Mouse (Mus musculus) embryonic facial prominence, embryonic 12.5 days (tissue): ENCODE data around the gene Csmd2. TPM values are rescaled to one million over a fixed set of nuclear protein-coding genes. Genes with fewer than 3 reads are reported as not detected.

ENCODE experiments used
- ATAC-seq: fragments of 200-750 bp; cut with Nextera tagmentation; 2 replicates; pipeline ENCODE4 v1.8.0; 2017; ENCODE audit not compliant: insufficient number of reproducible peaks, insufficient read depth, low FRiP score, low TSS enrichment
- H3K27ac ChIP-seq: fragments of 300-500 bp; sonication (generic); 2 replicates; pipeline ENCODE4 v1.5.1; 2016; ENCODE audit warnings: mild to moderate bottlenecking
- H3K27me3 ChIP-seq: fragments of 300-500 bp; sonication (generic); 2 replicates; pipeline ENCODE4 v1.6.1; 2016; ENCODE audit warnings: mild to moderate bottlenecking, moderate library complexity
- H3K36me3 ChIP-seq: fragments of 300-500 bp; sonication (generic); 2 replicates; pipeline ENCODE4 v1.6.1; 2016; ENCODE audit warnings: mild to moderate bottlenecking
- H3K4me1 ChIP-seq: fragments of 300-500 bp; sonication (generic); 2 replicates; pipeline ENCODE4 v1.6.1; 2016
- H3K4me2 ChIP-seq: fragments of 300-500 bp; sonication (generic); replicated peaks from 2 replicates; pipeline ENCODE4 v1.6.1; 2016; ENCODE audit warnings: mild to moderate bottlenecking, moderate library complexity
- H3K4me3 ChIP-seq: fragments of 300-500 bp; sonication (generic); 2 replicates; pipeline ENCODE4 v1.5.1; 2016; ENCODE audit warnings: mild to moderate bottlenecking
- H3K9ac ChIP-seq: fragments of 300-500 bp; sonication (generic); 2 replicates; pipeline ENCODE4 v1.6.1; 2016; ENCODE audit warnings: mild to moderate bottlenecking, moderate library complexity
- H3K9me3 ChIP-seq: fragments of 300-500 bp; sonication (generic); 2 replicates; pipeline ENCODE4 v1.6.1; 2016; ENCODE audit warnings: mild to moderate bottlenecking, moderate library complexity
- WGBS: fragments of 180-500 bp; shearing (Covaris S2); methylation state at CpG from one replicate; pipeline ENCODE4 v1.1.7; 2016; 5-methylcytosine and 5-hydroxymethylcytosine counted together
- polyA plus RNA-seq: library from polyadenylated mRNA; unstranded; fragments of >200 nt; fragmentation: Nextera tagmentation; extraction: Ambion mirVana; gene quantifications from 2 replicates; pipeline ENCODE4 v1.2.1, GENCODE M21; 2016

Csmd2 gene
- polyA plus RNA-seq, 1 experiment from 2014 or later, result 0.54 TPM

DNA sequence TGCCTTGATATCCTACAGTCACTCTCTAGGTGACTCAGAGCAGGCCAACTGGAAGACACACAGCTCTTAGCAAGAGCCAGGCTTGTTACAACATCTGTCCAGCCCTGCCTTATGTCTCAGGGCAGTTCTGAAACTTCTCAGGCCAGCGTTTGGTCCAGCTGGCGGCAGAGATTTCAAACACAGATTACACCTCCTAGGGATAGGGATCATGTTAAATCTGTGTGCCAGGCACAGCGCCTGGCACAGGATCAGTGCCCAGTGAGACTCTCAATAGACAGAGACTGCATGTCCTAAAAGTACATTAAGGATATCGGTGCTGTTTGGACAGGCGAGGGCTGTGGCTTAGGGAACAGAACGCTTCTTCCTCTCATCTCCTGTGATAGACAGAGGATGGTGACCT, 385.5 kb downstream of the Csmd2 start:
- no peak overlapping the region for H3K4me2 ChIP-seq
- H3K4me3 ChIP-seq, result no peak overlapping the region
- no peaks in the 10 kb centered on the region for H3K4me1 ChIP-seq
- H3K9ac ChIP-seq, result no peak overlapping the region
- no peaks in the 10 kb centered on the region for H3K36me3 ChIP-seq
- H3K9me3 ChIP-seq, result no peaks in the 10 kb centered on the region
- H3K27ac ChIP-seq, result no peak overlapping the region
- no peaks in the 10 kb centered on the region for H3K27me3 ChIP-seq
- WGBS, result 84% methylated on average over 6 of the region's 6 CpGs
- no peak for ATAC-seq

DNA sequence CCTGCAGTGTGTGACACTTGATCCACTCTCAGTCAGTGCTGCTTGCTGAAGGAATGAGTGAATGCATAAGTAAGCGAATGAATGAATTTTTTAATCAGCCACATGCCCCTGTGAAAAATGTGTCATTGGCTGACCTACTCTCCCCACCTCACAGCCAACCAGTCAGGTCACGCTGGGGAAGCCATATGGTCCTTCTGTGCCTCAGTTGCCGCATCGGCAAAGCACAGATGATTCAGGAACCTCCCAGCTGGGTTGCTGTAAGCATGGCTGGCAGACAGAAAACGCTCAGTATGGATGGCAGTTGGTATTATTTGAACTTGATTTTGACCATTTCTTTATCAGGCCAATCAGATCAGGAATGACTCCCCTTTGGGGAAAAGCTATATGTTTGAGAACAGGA, 386.4 kb downstream of the Csmd2 start:
- Histone ChIP-seq H3K27ac (no peak overlapping the region), H3K9ac (no peak overlapping the region), H3K4me1 (no peaks in the 10 kb centered on the region), H3K27me3 (no peaks in the 10 kb centered on the region), H3K36me3 (no peaks in the 10 kb centered on the region), H3K4me3 (no peak overlapping the region), H3K9me3 (no peaks in the 10 kb centered on the region), H3K4me2 (no peak overlapping the region)
- WGBS, result 84% methylated on average over 5 of the region's 5 CpGs
- ATAC-seq, result no peak

DNA sequence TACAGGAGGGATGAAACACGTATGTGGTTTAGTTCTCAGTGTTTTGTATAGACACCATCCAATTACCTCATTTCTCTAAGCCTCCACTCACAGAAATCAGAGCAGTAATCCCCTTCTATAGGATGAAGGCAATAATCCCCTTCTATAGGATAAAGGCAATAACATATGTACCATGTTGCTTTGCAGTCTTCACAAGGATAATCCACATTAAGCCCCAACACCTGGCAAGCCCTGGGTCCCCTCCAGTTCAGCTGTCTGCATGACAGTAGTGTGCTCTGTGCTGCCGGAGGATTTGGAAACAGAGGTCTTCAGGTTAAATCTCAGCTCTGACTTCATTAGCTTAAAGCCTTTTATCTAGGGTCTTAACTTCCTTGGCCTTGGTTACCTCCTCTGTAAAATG, 391.3 kb downstream of the Csmd2 start:
- Histone ChIP-seq H3K4me2 (no peak overlapping the region), H3K4me3 (no peak overlapping the region), H3K4me1 (no peaks in the 10 kb centered on the region), H3K9me3 (no peaks in the 10 kb centered on the region), H3K9ac (no peak overlapping the region), H3K27me3 (no peaks in the 10 kb centered on the region), H3K36me3 (no peaks in the 10 kb centered on the region), H3K27ac (no peak overlapping the region)
- no peak for ATAC-seq
- WGBS, result 71% methylated on average over 2 of the region's 2 CpGs

DNA sequence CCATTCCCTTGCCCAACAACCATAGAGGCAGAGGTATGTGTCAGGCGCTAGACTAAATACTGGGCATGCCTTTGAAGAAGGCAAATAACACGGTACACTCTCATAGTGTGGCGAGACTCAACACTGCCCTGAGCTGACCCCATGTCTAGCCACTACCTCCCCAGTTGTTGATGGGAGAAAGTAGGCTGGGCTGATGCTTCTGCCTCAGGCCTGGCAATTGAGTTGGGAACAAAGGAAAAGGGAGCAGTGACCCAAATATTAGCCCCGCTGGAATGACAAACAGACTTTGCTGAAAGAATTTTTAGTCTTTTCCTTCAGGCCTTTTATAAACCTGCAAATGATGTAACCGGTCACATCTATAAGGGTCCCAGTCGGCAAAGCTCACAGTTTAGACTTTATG, 393.7 kb downstream of the Csmd2 start:
- no peak for ATAC-seq
- 82% methylated on average over 6 of the region's 6 CpGs for WGBS
- no peaks in the 10 kb centered on the region for H3K9me3 ChIP-seq

DNA sequence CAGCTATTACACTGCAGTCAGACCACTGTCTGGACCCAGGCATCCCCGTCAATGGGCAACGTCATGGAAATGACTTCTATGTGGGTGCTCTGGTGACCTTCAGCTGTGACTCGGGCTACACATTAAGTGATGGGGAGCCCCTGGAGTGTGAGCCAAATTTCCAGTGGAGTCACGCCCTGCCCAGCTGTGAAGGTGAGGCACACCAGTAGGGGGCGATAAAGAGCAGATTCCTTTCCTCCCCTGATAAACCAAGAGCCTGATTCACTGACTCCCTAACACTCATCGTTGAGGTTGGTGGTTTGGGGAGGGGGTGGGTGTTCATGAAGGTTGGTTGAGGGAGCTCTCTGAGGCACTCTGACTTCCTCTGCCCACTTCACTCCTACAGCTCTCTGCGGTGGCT, 396.1 kb downstream of the Csmd2 start:
- ATAC-seq, result 0 out of 2 replicates have a peak, but pooled peaks have one; percentile 45
- no peaks in the 10 kb centered on the region for H3K27me3 ChIP-seq
- H3K36me3 ChIP-seq, result no peaks in the 10 kb centered on the region
- no peak overlapping the region for H3K27ac ChIP-seq
- 87% methylated on average over 7 of the region's 7 CpGs for WGBS
- no peak overlapping the region for H3K4me3 ChIP-seq
- H3K4me2 ChIP-seq, result no peak overlapping the region
- no peak overlapping the region for H3K9ac ChIP-seq
- H3K4me1 ChIP-seq, result no peaks in the 10 kb centered on the region
- no peaks in the 10 kb centered on the region for H3K9me3 ChIP-seq

More for the DNA sequence above, 393.7 kb downstream of the Csmd2 start:
- Histone ChIP-seq H3K4me3 (no peak overlapping the region), H3K36me3 (no peaks in the 10 kb centered on the region), H3K27ac (no peak overlapping the region), H3K4me1 (no peaks in the 10 kb centered on the region), H3K27me3 (no peaks in the 10 kb centered on the region), H3K4me2 (no peak overlapping the region), H3K9ac (no peak overlapping the region)

DNA sequence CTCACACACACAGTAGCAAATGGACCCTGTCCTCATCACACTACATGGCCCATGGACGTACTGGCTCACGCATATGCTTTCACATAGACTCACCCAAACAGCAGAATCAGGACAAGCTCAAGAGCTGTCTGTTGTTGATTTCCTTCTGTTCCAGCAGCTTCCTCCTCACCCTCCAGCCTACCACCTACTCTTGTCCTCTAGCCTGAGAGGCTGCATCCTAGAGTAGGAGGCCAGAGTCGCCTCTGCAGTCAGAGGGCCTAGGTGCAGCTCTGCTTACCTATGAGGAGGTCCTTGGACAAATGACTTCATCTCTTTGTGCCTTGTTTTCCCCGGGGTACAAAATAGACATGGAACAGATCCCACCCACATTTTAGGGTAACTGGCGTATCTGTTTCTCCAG, 403.8 kb downstream of the Csmd2 start:
- no peak overlapping the region for H3K9ac ChIP-seq
- H3K27me3 ChIP-seq, result peaks cover 4% of the 10 kb centered on the region; the same call in 1 of the 2 replicates
- 84% methylated on average over 5 of the region's 5 CpGs for WGBS
- H3K4me3 ChIP-seq, result no peak overlapping the region
- no peaks in the 10 kb centered on the region for H3K36me3 ChIP-seq
- ATAC-seq, result no peak
- H3K27ac ChIP-seq, result no peak overlapping the region
- H3K4me1 ChIP-seq, result 0 out of 2 replicates have a peak, but pooled peaks cover 4% of the 10 kb centered on the region
- H3K9me3 ChIP-seq, result no peaks in the 10 kb centered on the region
- H3K4me2 ChIP-seq, result no peak overlapping the region

DNA sequence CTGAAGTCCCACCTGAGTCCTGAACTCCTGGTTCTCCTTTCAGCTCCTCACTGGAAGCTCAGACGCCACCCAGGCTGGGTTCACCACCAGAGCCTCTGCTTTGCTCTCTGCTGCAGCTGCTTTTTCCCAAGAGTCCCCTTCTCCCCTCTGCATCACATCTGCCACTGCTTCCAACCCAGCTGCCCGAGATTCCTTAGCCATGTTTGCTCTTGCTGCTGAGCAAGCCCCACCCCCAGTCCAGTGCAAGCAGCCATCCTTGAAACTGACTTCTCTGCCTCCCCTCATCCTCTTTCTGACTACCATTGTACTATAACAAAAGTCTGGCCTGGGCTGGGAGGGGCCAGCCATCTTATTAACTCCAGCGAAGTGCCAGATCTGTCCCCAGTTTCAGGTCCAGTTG, 404.6 kb downstream of the Csmd2 start:
- Histone ChIP-seq H3K27ac (no peak overlapping the region), H3K4me2 (no peak overlapping the region), H3K27me3 (peaks cover 4% of the 10 kb centered on the region; the same call in 1 of the 2 replicates), H3K9me3 (no peaks in the 10 kb centered on the region), H3K4me3 (no peak overlapping the region), H3K36me3 (no peaks in the 10 kb centered on the region), H3K9ac (no peak overlapping the region), H3K4me1 (peaks cover 8% of the 10 kb centered on the region; the same call in 1 of the 2 replicates)
- 41% methylated on average over 3 of the region's 3 CpGs for WGBS
- ATAC-seq, result no peak

DNA sequence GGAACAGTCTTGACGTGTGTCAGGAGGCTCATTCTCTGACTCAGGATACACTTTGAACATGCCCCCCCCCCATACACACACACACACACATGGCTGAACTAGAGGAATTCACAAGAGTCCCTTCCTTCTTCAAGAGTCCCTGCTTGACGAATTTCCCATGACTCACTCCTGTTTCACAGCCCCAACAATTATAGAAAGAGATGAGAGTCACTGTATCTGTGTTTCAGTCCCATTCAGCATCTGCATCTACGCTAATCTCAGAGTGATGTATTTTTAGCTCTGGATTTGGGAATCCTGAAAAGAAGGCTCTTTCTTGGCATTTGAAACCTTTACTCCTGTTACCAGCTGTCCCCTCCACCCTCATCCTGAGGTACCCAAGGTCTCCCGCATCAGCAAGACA, 406.2 kb downstream of the Csmd2 start:
- ATAC-seq, result no peak
- no peaks in the 10 kb centered on the region for H3K9me3 ChIP-seq
- no peak overlapping the region for H3K4me2 ChIP-seq
- no peaks in the 10 kb centered on the region for H3K36me3 ChIP-seq
- H3K27me3 ChIP-seq, result peaks cover 6% of the 10 kb centered on the region; the same call in 1 of the 2 replicates
- peaks cover 12% of the 10 kb centered on the region; the same call in 1 of the 2 replicates for H3K4me1 ChIP-seq
- no peak overlapping the region for H3K4me3 ChIP-seq
- no peak overlapping the region for H3K27ac ChIP-seq
- 82% methylated on average over 4 of the region's 4 CpGs for WGBS
- H3K9ac ChIP-seq, result no peak overlapping the region

DNA sequence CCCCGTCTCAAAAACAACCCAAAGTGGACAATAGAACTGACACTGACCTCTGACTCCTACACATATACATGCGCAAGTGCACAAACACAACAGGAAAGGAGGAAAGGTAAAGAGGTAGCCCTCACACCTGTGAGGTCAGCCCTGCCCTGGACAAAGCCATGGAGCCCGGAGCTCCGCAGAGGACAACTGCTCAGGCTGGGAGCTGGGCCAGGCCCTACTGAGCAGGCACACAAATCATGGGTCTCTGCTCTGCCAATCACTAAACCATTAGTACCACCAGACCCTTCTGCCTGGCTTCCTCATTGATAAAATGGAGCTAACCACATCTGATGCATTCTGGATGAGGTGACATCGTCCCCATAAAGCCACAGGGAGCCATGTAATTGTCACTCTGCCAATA, 409.0 kb downstream of the Csmd2 start:
- no peak for ATAC-seq
- no peak overlapping the region for H3K4me2 ChIP-seq
- no peak overlapping the region for H3K4me3 ChIP-seq
- H3K27me3 ChIP-seq, result 0 out of 2 replicates have a peak, but pooled peaks cover 6% of the 10 kb centered on the region
- no peaks in the 10 kb centered on the region for H3K9me3 ChIP-seq
- no peaks in the 10 kb centered on the region for H3K36me3 ChIP-seq
- no peak overlapping the region for H3K9ac ChIP-seq
- WGBS, result 87% methylated on average over 5 of the region's 5 CpGs
- H3K4me1 ChIP-seq, result peaks cover 15% of the 10 kb centered on the region; the same call in 1 of the 2 replicates
- H3K27ac ChIP-seq, result no peak overlapping the region

DNA sequence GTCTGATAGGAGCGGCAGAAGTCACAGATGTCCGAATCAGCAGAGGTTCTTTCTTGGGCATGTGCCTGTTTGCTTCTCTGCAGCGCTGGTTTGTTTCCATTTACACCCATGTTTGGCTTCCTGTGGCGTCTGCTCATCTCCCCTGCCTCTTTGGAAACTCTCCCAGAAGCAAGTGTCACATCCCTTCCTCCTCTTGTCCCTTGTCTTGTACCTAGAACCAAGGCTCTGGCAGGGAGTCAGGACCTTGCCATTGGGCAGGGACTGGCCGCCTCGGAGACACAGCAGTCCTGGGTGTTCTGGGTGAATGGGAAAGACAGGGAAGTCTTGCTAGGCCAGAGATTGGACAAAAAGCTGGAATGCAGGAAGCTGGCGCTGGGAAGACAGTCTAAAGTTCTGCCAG, 410.1 kb downstream of the Csmd2 start:
- Histone ChIP-seq H3K27me3 (0 out of 2 replicates have a peak, but pooled peaks cover 6% of the 10 kb centered on the region), H3K27ac (no peak overlapping the region), H3K4me1 (peaks cover 12% of the 10 kb centered on the region; the same call in 1 of the 2 replicates), H3K4me3 (no peak overlapping the region), H3K36me3 (no peaks in the 10 kb centered on the region), H3K9ac (no peak overlapping the region), H3K9me3 (no peaks in the 10 kb centered on the region), H3K4me2 (no peak overlapping the region)
- 63% methylated on average over 7 of the region's 7 CpGs for WGBS
- no peak for ATAC-seq

DNA sequence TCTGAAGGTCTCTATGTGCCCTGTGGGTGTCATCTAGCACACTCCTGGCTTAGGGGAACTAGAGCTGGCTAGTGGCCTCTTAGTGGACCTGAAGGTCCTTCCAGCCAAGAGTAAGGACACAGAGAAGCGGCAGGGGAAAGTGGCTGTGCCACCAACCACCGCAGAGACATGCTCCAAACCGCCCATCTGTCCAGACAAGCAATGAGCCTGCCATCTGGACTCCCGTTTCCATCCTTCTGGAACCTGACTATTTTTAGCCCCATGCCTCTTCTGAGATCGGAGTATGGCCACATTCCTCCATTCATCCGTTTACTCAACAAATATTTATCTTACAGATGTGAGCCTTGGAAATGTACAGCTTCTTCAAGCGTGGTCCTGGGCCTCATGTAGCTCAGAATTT, 411.3 kb downstream of the Csmd2 start:
- Histone ChIP-seq H3K4me2 (no peak overlapping the region), H3K27ac (no peak overlapping the region), H3K4me3 (no peak overlapping the region), H3K36me3 (no peaks in the 10 kb centered on the region), H3K9me3 (no peaks in the 10 kb centered on the region), H3K27me3 (0 out of 2 replicates have a peak, but pooled peaks cover 6% of the 10 kb centered on the region), H3K4me1 (peaks cover 12% of the 10 kb centered on the region; the same call in 1 of the 2 replicates), H3K9ac (no peak overlapping the region)
- ATAC-seq, result no peak
- 53% methylated on average over 7 of the region's 7 CpGs for WGBS

DNA sequence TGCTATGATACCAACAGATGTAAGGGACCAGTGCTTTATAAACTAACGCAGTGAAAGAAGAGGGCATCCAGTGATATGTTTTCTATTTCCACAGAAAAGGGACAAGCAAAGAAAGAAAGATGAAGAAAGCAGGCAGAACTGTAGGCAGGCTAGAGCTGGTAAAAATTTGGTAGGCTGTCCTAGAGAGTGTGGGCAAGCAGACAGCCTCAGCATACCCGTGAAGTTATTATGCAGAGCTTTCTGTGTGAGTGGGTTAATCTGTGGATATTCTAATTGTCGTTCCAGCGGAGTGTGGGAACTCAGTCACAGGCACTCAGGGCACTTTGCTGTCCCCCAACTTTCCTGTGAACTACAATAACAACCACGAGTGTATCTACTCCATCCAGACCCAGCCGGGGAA, 412.4 kb downstream of the Csmd2 start:
- ATAC-seq, result no peak
- H3K4me1 ChIP-seq, result peaks cover 12% of the 10 kb centered on the region; the same call in 1 of the 2 replicates

More for the DNA sequence above, 412.4 kb downstream of the Csmd2 start:
- Histone ChIP-seq H3K36me3 (no peaks in the 10 kb centered on the region), H3K9ac (no peak overlapping the region), H3K4me2 (no peak overlapping the region), H3K27me3 (0 out of 2 replicates have a peak, but pooled peaks cover 6% of the 10 kb centered on the region), H3K9me3 (no peaks in the 10 kb centered on the region), H3K4me3 (no peak overlapping the region), H3K27ac (no peak overlapping the region)
- 82% methylated on average over 6 of the region's 6 CpGs for WGBS
